Mouse (Mus musculus) ES-E14 (cell line): ENCODE results near the gene Gm44503.

Source experiments
- MAFK ChIP-seq: IDR thresholded peaks from 2 replicates; pipeline ENCODE4 v1.6.1; 2014; ENCODE audit warnings: mild to moderate bottlenecking, low read depth, low read length, inconsistent platforms; ENCODE audit not compliant: insufficient read depth
- ZNF384 ChIP-seq: IDR thresholded peaks from 2 replicates; pipeline ENCODE4 v1.6.1; 2012; ENCODE audit warnings: low read depth, low read length, inconsistent platforms

DNA sequence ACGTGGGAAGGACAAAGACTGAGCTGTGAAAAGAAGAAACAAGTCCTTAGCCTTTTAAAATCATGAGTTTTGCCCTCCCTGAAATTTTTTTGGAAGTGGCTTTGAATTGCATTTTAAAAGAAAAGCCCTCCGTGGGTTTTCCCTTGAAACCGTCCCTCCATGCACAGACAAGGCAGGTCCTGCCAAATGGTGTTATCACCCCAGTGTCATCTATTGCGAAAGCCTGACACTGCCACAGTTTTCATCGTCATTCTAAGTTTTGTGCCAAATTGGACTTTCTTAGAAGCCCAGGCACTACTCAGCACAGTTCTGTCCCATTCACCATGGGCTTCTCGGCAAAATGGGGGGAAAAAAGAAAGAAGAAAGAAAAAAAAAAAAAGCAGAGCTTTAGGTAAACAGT is 45.1 kb upstream of the Gm44503 start:
- TF ChIP-seq MAFK, result no peak
- no peak for TF ChIP-seq ZNF384
